Mouse (Mus musculus) liver, embryonic 13.5 days (tissue): ENCODE measurements around the gene Gtpbp4. TPM values are rescaled to one million over a fixed set of nuclear protein-coding genes. Genes with fewer than 3 reads are reported as not detected.
"Not testable (repeated sequence)": the region's sequence is repeated elsewhere in the genome, so short reads cannot be mapped to it uniquely, and the experiment has no call there.

Experiments
- ATAC-seq: fragments of 200-750 bp; cut with Nextera tagmentation; 2 replicates; pipeline ENCODE4 v1.8.0; 2017; ENCODE audit warnings: low read depth, mild to moderate bottlenecking, moderate number of reproducible peaks, moderate library complexity
- DNase-seq: peaks from one replicate; pipeline ENCODE4 v3.0.0; 2022
- H3K27ac ChIP-seq: fragments of 300-500 bp; sonication (generic); 2 replicates; pipeline ENCODE4 v1.5.1; 2015; ENCODE audit warnings: moderate library complexity, mild to moderate bottlenecking, inconsistent platforms
- H3K27me3 ChIP-seq: fragments of 300-500 bp; sonication (generic); 2 replicates; pipeline ENCODE4 v1.6.1; 2015; ENCODE audit warnings: mild to moderate bottlenecking, inconsistent platforms
- H3K36me3 ChIP-seq: fragments of 300-500 bp; sonication (generic); 2 replicates; pipeline ENCODE4 v1.6.1; 2015; ENCODE audit warnings: mild to moderate bottlenecking, inconsistent platforms
- H3K4me1 ChIP-seq: fragments of 300-500 bp; sonication (generic); replicated peaks from 2 replicates; pipeline ENCODE4 v1.6.1; 2015; ENCODE audit warnings: inconsistent platforms
- H3K4me2 ChIP-seq: fragments of 300-500 bp; sonication (generic); 2 replicates; pipeline ENCODE4 v1.6.1; 2015; ENCODE audit warnings: inconsistent platforms, mild to moderate bottlenecking, moderate library complexity
- H3K4me3 ChIP-seq: fragments of 300-500 bp; sonication (generic); replicated peaks from 2 replicates; pipeline ENCODE4 v1.5.1; 2015; ENCODE audit warnings: mild to moderate bottlenecking, inconsistent platforms
- H3K9ac ChIP-seq: fragments of 300-500 bp; sonication (generic); 2 replicates; pipeline ENCODE4 v1.6.1; 2015; ENCODE audit warnings: mild to moderate bottlenecking, inconsistent platforms
- H3K9me3 ChIP-seq: fragments of 300-500 bp; sonication (generic); replicated peaks from 2 replicates; pipeline ENCODE4 v1.6.1; 2016; ENCODE audit warnings: inconsistent platforms
- whole genome bisulfite sequencing: fragments of 180-500 bp; shearing (Covaris S2); methylation state at CpG from one replicate; pipeline ENCODE4 v1.1.7; 2015; ENCODE audit not compliant: insufficient replicate concordance; 5-methylcytosine and 5-hydroxymethylcytosine counted together
- microRNA-seq: library from miRNA; unstranded; fragments of <30 nt; microRNA quantifications from one replicate; pipeline ENCODE4, GENCODE M21; 2016
- polyA plus RNA-seq: library from polyadenylated mRNA; unstranded; fragments of >200 nt; fragmentation: Nextera tagmentation; extraction: Ambion mirVana; gene quantifications from 2 replicates; pipeline ENCODE4 v1.2.1, GENCODE M21; 2015

The Gtpbp4 gene
- polyA plus RNA-seq, 1 experiment from 2014 or later: 65.5 TPM

GRCm38 (mm10) chr13:8941110-8941509 lies 54.8 kb downstream of the Gtpbp4 start:
- not testable (repeated sequence) for H3K27ac ChIP-seq, H3K4me3 ChIP-seq, H3K4me1 ChIP-seq, H3K27me3 ChIP-seq, H3K9me3 ChIP-seq, H3K9ac ChIP-seq, H3K36me3 ChIP-seq, DNase-seq, H3K4me2 ChIP-seq
- ATAC-seq: 0 out of 2 replicates have a peak, but pooled peaks have one; percentile 17
- 43% methylated on average over 4 of the region's 4 CpGs for WGBS

DNA sequence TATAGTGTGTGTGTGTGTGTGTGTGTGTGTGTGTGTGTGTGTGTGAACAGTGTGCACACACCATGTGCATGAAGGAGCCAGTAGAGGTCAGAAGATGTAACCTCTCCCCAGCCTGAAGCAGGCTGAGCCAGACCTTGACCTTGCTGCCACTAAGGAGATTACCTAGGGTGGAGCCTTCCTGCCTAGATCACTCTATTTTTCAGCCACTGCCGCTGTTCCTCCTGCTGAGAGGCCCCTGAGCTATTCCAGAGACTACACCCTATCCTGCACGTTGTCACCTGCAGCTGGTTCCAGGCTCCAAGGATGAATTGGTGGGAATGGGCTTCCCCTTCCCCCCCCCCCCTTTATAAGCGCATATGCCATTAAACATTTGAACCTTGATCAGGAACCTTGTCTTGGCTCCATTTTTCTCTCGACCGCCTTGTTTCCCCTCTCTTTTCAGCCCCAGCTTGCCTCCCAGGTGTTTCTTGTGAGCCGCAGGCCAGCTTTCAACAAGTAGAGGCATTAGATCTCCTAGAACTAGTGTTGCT lies 58.2 kb downstream of the Gtpbp4 start:
- H3K27ac ChIP-seq, H3K4me3 ChIP-seq, H3K36me3 ChIP-seq, H3K9ac ChIP-seq, H3K9me3 ChIP-seq, H3K27me3 ChIP-seq, DNase-seq, ATAC-seq, H3K4me1 ChIP-seq, H3K4me2 ChIP-seq: not testable (repeated sequence)
- 58% methylated on average over 6 of the region's 6 CpGs for WGBS

DNA sequence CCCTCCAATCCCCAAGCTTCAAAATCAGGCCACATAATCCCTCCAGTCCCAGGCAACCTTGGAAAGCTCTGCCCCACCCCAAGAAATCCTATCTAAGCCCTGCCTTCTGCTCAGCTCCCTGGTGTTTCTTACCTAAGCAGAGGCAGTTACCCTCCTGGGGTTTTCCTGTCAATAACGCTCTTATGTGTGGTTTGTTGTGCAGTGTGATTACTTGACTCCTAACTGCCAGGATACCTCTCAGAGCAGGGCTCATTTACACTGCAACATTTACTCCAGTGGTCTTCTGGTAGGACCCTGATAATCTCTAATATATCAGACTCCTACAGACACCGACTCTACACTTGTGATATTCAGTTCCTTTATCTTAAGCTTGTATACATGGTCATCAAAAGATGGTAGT lies 62.4 kb downstream of the Gtpbp4 start:
- Histone ChIP-seq H3K4me3 (no peak overlapping the region), H3K36me3 (no peaks in the 10 kb centered on the region), H3K27me3 (no peaks in the 10 kb centered on the region), H3K9ac (no peak overlapping the region), H3K27ac (no peak overlapping the region), H3K4me1 (no peaks in the 10 kb centered on the region), H3K9me3 (no peaks in the 10 kb centered on the region), H3K4me2 (no peak overlapping the region)
- DNase-seq (no peak), ATAC-seq (peak; percentile 65)
- 14% methylated on average over 2 of the region's 2 CpGs for WGBS

Small RNA genes within 50 kb of the gene (microRNA-seq; reads per million reads assigned to microRNA genes)
- gene Gm22750: not detected

Other genes with a start within 250 kb of the Gtpbp4 start
- gene Wdr37, start 124.2 kb downstream of the Gtpbp4 start, polyA plus RNA-seq: 7.8 and 9.9 TPM in 2 replicates
- gene Idi1, start 110.6 kb downstream of the Gtpbp4 start, polyA plus RNA-seq: 78.9 and 108 TPM in 2 replicates
- gene Gm9745, start 47.9 kb downstream of the Gtpbp4 start, polyA plus RNA-seq: not detected in 2 replicates
- gene Idi2, start 43.2 kb downstream of the Gtpbp4 start, polyA plus RNA-seq: not detected in 2 replicates
- 23.7 and 27.6 TPM in 2 replicates for gene Larp4b, start 97.8 kb upstream of the Gtpbp4 start, polyA plus RNA-seq